Mouse (Mus musculus) adrenal gland, postnatal 10 days (tissue): ENCODE results near the gene Cdh23. TPM values are rescaled to one million over a fixed set of nuclear protein-coding genes. Genes with fewer than 3 reads are reported as not detected.

ENCODE experiments used
- DNase-seq: peaks from one replicate; pipeline ENCODE4 v3.0.0; 2021; ENCODE audit warnings: mixed read lengths
- total RNA-seq, 2 experiments: library from RNA; stranded (reverse); gene quantifications; 2 replicates each; pipeline ENCODE4 v1.2.3; 2021

Cdh23 gene
- total RNA-seq, 2 experiments from 2014 or later = 2.5 to 7.2 TPM

GRCm38 (mm10) chr10:60334583-60334982 is 361.7 kb downstream of the Cdh23 start:
- no peak for DNase-seq

DNA sequence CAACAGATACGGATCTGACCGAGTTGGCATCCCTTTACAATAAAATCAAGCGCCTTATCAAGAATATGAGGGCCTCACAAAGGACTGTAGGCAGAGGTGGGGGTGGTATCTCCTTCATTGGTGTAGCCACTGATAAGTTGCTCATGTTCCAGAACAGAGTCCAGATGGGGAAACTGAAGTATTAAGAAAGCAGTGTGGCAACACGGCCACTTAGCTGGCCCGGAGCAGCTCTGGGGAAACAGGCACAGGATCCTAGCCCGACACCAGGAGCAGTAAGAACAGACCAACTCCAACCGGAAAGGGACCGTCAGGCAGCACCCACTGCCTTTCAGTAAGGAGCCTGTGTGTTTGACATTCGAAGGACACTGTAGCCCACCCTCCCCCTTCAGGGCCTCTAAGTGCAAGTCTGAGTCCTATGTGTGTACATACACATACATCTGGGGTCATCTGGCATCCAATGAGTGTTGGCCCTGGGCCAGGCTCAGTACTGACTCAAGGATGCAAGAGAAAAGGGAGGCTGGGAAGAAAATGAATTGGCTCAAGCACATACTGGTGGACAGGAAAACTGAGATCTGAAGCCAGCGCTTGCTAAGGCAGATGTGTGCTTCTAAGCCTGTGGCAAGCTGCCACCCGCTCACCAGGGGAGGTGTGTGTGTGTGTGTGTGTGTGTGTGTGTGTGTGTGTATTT is 367.2 kb downstream of the Cdh23 start:
- peak; percentile 50 for DNase-seq

GRCm38 (mm10) chr10:60316166-60316565 is 380.1 kb downstream of the Cdh23 start:
- DNase-seq = no peak

GRCm38 (mm10) chr10:60313606-60314005 is 382.7 kb downstream of the Cdh23 start:
- no peak for DNase-seq

DNA sequence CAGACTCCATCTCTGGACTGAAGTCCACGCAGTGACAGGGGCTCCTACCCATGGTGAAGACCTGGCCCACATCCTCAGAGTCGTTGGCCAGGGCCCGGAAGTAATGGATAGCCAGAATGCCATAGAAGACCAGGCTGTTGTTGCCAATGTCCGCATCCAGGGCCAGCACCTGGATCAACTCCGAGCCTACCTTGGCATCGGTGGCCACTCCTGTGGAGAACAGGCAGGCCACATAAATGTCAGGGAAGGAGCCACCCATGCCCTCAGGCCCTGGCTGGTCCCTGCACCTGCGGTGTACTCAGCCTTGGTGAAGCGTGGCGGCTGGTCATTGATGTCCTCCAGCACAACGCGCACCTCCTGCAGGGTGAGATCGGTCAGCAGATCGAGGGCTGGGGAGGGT is 385.7 kb downstream of the Cdh23 start:
- no peak for DNase-seq

DNA sequence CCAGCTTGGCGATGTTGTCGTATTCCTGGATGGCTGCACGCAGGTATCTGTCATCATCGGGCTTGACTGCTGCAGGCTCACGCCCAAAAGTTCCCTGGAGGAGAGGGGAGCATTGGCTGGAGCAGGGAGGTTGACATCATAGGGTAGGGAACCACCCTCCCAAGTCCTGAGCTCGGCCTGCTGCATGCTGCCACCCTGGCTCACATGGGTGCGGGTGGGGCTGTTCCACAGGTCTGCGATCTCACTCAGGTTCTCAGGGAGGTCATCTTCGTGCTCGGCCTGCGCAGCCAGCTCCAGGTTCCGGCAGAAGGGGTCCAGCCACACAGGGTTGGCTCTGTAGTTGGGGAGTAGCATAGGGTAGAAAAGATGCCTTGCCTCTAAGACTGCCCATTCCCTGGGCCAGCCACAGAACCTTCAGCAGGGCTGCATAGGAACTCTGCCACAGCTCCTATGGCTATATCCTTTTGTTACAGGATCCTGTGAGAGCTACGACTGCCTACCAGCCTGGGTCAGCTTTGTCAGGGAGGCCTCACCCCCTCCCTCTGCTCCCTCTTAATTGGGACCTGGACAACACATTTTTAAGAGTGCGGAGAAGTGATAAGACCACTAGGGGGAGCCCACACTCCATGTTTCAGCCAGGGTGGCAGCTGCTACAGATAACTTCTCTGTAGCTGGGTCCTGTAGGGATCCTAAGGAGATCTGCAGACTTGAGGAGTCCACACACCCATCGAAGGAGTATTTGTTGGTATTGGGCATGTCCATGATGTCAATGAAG is 391.2 kb downstream of the Cdh23 start:
- DNase-seq = peak; percentile 81

GRCm38 (mm10) chr10:60303419-60303818 is 392.9 kb downstream of the Cdh23 start:
- no peak for DNase-seq

- DNase-seq = no peak
Observed at GRCm38 (mm10) chr10:60299636-60300035, 396.7 kb downstream of the Cdh23 start.

GRCm38 (mm10) chr10:60296027-60296426 is 400.3 kb downstream of the Cdh23 start:
- DNase-seq = no peak

- no peak for DNase-seq
Observed at GRCm38 (mm10) chr10:60295356-60295755, 400.9 kb downstream of the Cdh23 start.

DNA sequence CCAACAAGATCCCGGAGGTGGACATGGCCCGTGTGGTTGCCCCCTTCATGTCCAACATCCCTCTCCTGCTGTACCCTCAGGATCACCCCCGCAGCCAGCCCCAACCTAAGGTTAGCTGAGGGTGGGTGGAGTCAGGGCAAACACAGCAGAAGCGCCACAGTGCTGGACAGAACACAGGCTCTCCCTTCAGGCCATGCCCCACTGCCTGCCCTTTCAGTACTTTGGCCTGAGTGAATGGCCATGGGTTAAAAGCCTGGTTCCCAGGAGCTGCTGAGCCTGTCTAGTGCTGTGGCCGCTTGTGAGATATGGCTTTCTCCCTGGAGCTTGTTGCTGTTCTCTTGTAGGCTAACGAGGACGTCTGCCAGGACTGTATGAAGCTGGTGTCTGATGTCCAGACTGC is 401.7 kb downstream of the Cdh23 start:
- no peak for DNase-seq

- no peak for DNase-seq
Observed at GRCm38 (mm10) chr10:60292209-60292608, 404.1 kb downstream of the Cdh23 start.

DNA sequence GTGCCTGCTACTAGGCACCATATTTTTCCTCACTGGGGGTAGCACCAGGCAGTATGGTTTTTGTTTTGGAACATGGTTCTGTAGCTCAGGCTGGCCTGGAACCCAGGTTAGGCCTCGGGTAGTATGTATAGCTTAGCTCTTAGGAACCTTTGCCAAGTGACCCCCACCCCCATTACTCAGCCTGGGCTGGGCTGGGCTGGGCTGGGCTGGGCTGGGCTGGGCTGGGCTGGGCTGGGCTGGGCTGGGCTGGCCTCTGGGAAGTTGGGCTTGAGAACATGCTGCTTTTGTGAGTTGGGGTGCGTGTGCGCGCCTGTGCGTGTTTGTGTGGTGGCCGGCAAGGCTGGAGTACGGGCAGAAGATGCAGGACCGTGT is 405.6 kb downstream of the Cdh23 start:
- no peak for DNase-seq

DNA sequence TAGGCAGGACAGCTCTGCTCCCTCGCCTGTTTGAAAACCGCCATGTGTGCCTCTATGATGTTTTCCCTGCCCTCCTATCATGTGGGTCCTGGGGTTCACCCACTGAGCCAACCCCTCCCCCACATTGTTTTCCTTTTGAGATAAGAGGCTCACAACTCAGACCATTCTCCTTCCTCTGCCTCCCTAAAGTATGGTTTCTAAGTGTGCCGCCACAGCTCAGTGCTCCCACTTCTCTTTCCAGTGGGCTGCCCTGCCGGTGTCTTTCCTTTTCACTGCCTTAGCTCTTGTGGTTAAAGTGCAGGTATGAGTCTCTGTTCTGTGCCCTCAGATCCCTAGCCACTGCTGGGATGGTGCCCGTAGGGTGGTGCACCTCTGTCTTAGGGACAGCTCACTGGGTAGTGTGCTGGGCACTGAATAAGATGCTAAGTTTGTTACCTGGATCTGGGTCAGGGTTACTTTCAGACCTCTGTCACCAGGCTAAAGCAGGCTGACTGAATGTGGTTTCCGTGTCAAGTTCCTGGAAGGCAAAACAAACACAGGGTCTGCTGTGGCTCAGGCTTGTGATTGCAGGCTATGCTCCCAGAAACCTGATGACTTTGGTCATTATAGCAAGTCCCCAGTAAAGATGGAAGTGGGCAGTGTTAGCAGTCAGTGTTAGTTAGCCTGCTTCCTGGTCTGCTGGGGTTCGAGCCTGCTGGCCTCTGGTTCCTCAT is 406.1 kb downstream of the Cdh23 start:
- no peak for DNase-seq

DNA sequence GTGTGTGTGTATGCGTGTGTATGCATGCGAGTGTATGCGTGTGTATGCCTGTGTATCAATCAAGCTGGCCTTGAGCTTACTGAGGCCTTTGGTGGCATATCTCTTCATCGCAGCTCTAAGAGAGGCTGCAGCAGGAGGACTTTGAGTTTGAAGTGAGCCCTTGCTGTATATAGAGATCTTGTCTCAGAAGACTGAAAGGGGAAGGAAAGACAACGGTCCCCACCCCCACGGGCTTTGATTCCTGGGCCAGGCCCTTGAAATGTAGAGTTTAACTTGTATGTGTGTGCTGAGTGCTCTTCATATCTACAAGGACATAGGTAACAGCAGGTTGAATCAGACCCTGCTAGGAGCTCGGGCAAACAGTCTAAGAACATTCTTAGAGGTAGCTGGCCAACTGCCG is 407.1 kb downstream of the Cdh23 start:
- DNase-seq = no peak

- no peak for DNase-seq
Observed at GRCm38 (mm10) chr10:60287726-60288125, 408.6 kb downstream of the Cdh23 start.

DNA sequence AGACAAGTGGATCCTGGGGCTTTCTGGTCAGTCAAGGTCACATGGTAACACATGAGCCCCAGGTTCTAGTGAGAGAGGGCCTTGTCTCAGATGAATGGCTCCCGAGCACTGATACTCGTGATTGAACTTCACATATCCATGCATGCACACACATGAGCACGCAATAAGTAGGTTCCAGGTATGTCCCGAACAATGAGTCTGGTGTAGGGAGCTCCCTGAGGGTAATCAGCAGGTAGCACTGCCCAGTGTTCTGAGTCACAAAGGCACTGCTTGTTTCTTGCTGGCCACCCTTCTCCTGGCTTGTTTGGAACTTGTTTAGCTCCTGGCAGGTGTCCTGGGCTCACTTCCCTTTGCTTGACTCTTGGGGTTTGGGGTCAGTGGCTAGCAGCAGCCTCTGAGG is 409.1 kb downstream of the Cdh23 start:
- peak; percentile 50 for DNase-seq

DNA sequence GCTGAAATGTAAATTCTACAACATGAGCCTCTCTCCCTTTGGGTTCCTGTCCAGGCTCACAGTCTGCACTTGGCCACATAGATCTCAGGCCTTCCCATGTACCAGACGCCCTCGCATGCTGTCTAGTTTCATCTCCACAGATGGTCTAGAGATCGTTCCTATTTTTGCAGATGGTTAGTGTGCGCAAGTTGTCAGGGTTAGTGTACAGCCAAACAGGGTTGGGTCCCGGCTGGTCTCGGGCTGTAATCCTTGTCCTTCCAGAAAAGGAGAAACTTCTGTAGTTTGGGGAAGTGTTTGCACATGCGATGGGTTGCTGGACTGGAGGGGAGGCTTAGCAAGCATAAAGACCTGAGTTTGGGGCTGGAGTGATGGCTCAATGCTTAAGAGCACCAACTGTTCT is 409.7 kb downstream of the Cdh23 start:
- DNase-seq = no peak

DNA sequence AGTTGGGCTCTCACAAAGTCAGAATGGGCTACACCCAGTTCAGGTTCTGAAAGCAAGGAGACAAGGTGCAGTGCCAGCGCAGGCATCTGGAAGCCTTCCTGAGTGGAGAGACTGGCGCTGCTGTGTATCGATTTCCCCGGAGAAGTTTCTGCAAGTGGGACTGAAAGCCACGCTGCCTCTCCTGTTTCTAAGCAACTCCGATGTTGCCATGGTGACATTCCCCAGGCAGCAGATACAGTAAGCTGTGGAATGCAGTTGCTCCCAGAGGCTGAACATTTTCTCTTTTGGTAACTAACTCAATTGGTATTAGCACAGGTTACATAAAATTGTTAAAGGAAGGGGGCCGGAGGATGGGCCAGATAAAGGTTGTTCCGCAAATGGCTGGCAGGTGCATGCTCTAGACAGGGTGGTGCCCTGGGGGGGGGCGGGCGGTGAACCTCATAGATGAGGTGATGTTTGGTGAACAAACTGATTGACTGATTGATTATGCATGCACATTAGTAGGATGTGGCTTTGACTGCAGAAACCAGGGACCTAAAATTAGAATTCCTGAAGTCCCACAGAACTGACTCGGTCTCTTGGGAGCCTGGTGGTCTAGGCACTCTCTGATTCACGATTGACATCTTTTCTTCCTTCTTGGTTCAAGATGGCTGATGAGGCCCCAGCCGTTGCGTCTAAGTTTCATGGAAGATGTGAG is 410.5 kb downstream of the Cdh23 start:
- peak; percentile 67 for DNase-seq

DNA sequence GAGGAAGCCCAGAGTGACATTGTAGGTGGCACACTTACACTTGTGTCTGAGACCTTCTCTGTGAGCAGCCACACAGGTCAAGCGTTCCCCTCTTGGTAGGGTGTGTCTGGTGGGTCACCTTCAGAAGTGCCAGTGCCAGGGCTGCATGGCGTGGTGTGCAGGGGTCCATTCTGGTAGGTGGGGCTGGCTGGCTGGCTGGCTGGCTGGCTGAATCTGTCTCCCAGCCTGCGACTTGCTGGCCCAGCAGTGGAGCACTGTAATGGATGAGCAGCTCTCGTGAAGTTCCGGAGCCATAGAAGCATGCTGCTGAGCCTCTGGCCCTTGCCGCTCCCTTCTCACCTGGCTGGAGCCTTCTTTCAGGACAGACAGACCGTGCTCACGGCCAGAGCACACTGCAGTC is 411.1 kb downstream of the Cdh23 start:
- DNase-seq = no peak

GRCm38 (mm10) chr10:60284676-60285111 is 411.6 kb downstream of the Cdh23 start:
- no peak for DNase-seq

DNA sequence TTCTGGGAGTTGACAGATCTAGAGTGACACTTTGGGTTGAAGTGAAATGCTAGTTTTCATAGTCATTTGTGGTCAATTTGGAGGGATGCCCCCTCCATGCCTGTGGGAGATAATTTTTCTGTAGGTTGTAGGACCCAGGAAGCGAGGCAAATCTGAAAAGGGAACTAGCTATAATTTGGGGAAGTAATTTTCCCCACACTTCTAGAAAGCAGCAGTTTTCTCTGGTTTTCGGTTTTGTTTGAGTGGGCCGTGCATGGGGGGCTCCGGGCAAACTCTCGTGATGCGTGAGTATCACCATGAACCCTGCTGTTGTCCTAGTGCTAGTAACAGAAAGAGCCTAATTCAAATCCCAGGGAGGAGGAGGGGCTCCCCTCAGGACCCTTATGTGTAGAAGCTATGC is 412.0 kb downstream of the Cdh23 start:
- no peak for DNase-seq
